Mouse (Mus musculus) thymus, adult 2 months (tissue): ENCODE measurements around the gene Cmah. TPM values are rescaled to one million over a fixed set of nuclear protein-coding genes. Genes with fewer than 3 reads are reported as not detected.
A peak's percentile ranks its signal among the peaks of the same experiment; 100 is the strongest.

Experiments
- DNase-seq: peaks from one replicate; pipeline ENCODE4 v3.0.0; 2021
- H3K27ac ChIP-seq: fragments of 200-500 bp; 2 replicates; pipeline ENCODE4 v1.5.1; 2012; ENCODE audit warnings: low read length, control low read depth; ENCODE audit not compliant: control insufficient read depth, insufficient read depth
- H3K27me3 ChIP-seq: fragments of 200-500 bp; 2 replicates; pipeline ENCODE4 v1.6.1; 2012; ENCODE audit warnings: mild to moderate bottlenecking, low read length, moderate library complexity, mixed read lengths; ENCODE audit not compliant: control insufficient read depth, insufficient read depth
- H3K36me3 ChIP-seq: fragments of 200-500 bp; 2 replicates; pipeline ENCODE4 v1.6.1; 2012; ENCODE audit warnings: mild to moderate bottlenecking, low read length, moderate library complexity; ENCODE audit not compliant: control insufficient read depth, insufficient read depth
- H3K4me1 ChIP-seq: fragments of 200-500 bp; replicated peaks from 2 replicates; pipeline ENCODE4 v1.6.1; 2012; ENCODE audit warnings: low read length; ENCODE audit not compliant: control insufficient read depth, insufficient read depth
- H3K4me3 ChIP-seq: fragments of 200-500 bp; 2 replicates; pipeline ENCODE4 v1.5.1; 2012; ENCODE audit warnings: mild to moderate bottlenecking, low read length, control low read depth, moderate library complexity; ENCODE audit not compliant: control insufficient read depth, insufficient read depth
- CTCF ChIP-seq: fragments of 200-500 bp; IDR thresholded peaks from 2 replicates; pipeline ENCODE4 v1.5.1; 2012; ENCODE audit warnings: mild to moderate bottlenecking, control low read depth, low read length, moderate library complexity, borderline replicate concordance; ENCODE audit not compliant: control insufficient read depth, poor library complexity, insufficient read depth; ENCODE audit errors: extremely low read depth
- POLR2A ChIP-seq: fragments of 200-500 bp; IDR thresholded peaks from 2 replicates; pipeline ENCODE4 v1.6.1; 2012; ENCODE audit warnings: mild to moderate bottlenecking, low read length, control low read depth, moderate library complexity; ENCODE audit not compliant: control insufficient read depth, poor library complexity, insufficient read depth; ENCODE audit errors: extremely low read depth
- WGBS: fragments of 180-500 bp; shearing (Covaris S2); methylation state at CpG from one replicate; pipeline ENCODE4 v1.1.7; 2018; 5-methylcytosine and 5-hydroxymethylcytosine counted together
- polyA plus RNA-seq: library from polyadenylated mRNA; depleted of rRNA; stranded (reverse); fragments of >200 nt; gene quantifications from 2 replicates; pipeline ENCODE4 v1.2.3, GENCODE M21; 2012

Gene Cmah
- polyA plus RNA-seq, 1 experiment: 14.7 TPM

DNA sequence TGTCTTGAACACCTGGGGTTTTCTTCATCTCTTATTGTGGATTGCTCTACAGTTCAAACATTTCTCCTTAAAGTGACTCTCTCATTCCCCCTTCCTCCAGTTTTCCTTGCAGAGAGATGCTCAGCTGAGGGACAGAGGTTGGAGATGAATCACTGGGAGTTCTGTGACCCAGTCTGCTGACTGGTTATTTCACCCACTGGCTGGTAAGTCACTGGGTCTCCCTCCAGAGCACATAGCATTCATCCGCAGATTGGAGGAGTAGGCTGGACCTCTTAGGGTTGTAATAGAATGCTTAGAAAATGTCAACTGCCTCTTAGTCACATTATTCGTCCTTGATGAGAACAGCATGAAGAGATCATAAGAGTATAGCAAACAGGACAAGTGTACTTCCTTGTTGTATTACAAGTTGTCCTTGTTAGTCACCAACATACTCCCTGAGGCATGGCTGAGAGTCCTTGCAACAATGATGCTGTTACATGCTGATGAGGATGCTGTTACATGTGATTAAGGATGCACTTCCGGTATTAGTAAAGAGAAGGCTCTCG, 161.4 kb downstream of the Cmah start:
- H3K27ac ChIP-seq: no peak overlapping the region
- no peaks in the 10 kb centered on the region for H3K36me3 ChIP-seq
- H3K4me3 ChIP-seq: no peak overlapping the region
- no peaks in the 10 kb centered on the region for H3K27me3 ChIP-seq
- DNase-seq: no peak
- no peak for TF ChIP-seq POLR2A
- TF ChIP-seq CTCF: no peak
- 99% methylated on average over 4 of the region's 4 CpGs for WGBS
- H3K4me1 ChIP-seq: no peaks in the 10 kb centered on the region; the same call in 1 of the 2 replicates

DNA sequence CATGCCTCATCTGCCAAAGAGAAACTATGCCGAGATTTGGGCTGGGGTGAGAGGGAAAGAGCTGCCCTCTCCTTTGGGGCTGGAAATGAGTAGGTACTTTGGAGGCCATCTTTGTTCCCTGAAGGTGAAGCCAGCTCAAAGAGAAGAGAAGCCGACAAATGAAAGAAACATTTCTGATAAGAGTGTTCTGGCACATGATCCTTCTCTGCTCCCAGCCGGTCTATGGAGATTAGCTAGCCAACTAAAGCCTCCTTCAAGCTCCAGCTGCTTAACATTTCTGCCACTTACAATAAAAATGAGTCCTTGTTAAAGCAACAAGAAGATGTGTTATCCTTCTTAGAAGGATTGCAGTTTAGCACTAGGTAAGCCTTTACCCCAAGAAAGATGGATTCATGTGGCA, 162.3 kb downstream of the Cmah start:
- Histone ChIP-seq H3K27me3 (no peaks in the 10 kb centered on the region), H3K27ac (no peak overlapping the region), H3K36me3 (no peaks in the 10 kb centered on the region), H3K4me1 (no peaks in the 10 kb centered on the region; the same call in 1 of the 2 replicates), H3K4me3 (no peak overlapping the region)
- DNase-seq: no peak
- TF ChIP-seq POLR2A (no peak), CTCF (no peak)
- WGBS: 96% methylated on average over 3 of the region's 3 CpGs

DNA sequence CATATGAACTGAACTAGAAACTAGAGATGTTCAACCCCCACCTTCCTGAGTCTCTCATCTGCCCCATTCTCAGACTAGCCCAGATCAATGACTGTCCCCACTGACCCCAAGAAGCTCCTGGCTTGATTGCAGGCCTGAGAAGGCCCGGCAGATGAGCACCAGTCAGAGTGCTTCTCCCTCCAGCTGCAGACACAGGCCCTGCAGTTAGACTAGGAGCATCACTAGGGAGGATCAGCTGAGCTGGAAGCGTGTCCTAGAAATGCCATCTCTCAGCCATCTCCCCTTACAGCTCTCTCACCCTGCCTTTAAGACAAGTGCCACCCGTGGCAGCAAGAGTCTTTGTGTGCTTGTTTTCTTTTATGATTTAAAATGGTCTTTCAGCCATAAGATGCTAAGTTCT, 162.8 kb downstream of the Cmah start:
- 94% methylated on average over 3 of the region's 3 CpGs for WGBS
- DNase-seq: no peak
- H3K36me3 ChIP-seq: no peaks in the 10 kb centered on the region
- H3K4me3 ChIP-seq: no peak overlapping the region
- no peak for TF ChIP-seq CTCF
- no peak for TF ChIP-seq POLR2A
- no peaks in the 10 kb centered on the region; the same call in 1 of the 2 replicates for H3K4me1 ChIP-seq
- H3K27ac ChIP-seq: no peak overlapping the region
- no peaks in the 10 kb centered on the region for H3K27me3 ChIP-seq

DNA sequence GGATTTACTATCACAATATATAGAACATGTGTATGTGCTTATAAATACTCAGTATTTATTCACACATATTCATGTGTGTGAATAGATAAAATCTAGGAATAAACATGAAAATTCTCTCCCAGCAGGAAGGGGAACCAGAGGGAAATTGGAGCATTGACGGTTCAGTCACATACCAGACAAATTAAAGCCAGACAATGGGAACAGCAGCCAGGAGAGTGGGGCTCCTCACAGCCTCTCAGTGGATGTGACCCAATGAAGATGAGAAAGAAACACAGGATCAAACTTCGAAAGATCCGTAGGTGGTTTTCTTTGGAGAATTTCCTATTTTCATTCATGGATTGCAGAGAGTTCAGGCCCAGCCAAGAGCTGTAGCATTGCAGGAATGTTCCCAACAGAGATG, 163.9 kb downstream of the Cmah start:
- WGBS: 95% methylated on average over 3 of the region's 3 CpGs
- H3K4me1 ChIP-seq: no peaks in the 10 kb centered on the region; the same call in 1 of the 2 replicates
- no peak for TF ChIP-seq CTCF
- TF ChIP-seq POLR2A: no peak

DNA sequence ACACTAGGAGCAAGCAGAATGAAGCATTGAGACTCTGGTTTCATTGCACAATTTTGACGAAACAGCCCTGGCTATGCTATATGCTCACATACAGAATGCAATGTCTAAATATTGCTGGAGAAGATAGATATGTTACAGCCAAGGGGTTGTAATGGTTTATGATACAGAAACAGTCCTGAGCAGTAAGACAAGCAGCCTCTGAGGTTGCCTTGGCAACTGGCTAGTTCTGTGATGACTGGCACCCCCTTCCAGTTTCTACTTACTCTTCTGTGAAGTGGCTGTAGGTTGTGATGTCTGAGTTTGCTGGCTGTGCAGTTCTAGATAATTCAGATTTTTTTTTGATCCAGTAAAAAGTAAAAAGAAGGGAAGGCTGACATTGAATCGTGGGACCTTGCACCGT, 166.6 kb downstream of the Cmah start:
- Histone ChIP-seq H3K4me3 (no peak overlapping the region), H3K4me1 (peaks cover 4% of the 10 kb centered on the region; the same call in 1 of the 2 replicates), H3K36me3 (no peaks in the 10 kb centered on the region), H3K27me3 (no peaks in the 10 kb centered on the region), H3K27ac (no peak overlapping the region)
- DNase-seq: no peak
- WGBS: 95% methylated on average over 3 of the region's 3 CpGs
- no peak for TF ChIP-seq CTCF
- no peak for TF ChIP-seq POLR2A

More for the DNA sequence above, 163.9 kb downstream of the Cmah start:
- H3K27me3 ChIP-seq: no peaks in the 10 kb centered on the region
- H3K4me3 ChIP-seq: no peak overlapping the region
- H3K27ac ChIP-seq: no peak overlapping the region
- no peak for DNase-seq
- H3K36me3 ChIP-seq: no peaks in the 10 kb centered on the region

DNA sequence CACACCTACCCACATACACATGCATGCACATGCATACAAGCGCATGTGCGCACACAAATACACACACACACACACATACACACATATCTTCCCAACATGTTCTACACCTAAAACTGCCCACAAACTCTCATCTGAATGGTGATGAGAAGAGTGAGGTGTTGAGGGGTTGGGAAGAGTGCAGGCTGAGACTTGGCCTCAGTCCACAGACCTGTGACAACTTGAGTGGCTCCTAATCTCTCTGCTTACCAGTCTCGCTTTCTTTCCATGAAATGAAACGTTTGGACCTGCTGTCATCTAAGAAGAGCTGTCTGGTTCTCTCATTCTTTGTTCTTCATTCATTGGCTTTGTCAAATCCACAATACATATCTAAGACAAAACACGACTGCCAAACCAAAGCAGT, 169.1 kb downstream of the Cmah start:
- Histone ChIP-seq H3K36me3 (no peaks in the 10 kb centered on the region), H3K27ac (no peak overlapping the region), H3K4me1 (peaks cover 11% of the 10 kb centered on the region), H3K27me3 (no peaks in the 10 kb centered on the region), H3K4me3 (no peak overlapping the region)
- no peak for DNase-seq
- TF ChIP-seq CTCF: no peak
- no peak for TF ChIP-seq POLR2A
- 92% methylated on average over 5 of the region's 5 CpGs for WGBS

DNA sequence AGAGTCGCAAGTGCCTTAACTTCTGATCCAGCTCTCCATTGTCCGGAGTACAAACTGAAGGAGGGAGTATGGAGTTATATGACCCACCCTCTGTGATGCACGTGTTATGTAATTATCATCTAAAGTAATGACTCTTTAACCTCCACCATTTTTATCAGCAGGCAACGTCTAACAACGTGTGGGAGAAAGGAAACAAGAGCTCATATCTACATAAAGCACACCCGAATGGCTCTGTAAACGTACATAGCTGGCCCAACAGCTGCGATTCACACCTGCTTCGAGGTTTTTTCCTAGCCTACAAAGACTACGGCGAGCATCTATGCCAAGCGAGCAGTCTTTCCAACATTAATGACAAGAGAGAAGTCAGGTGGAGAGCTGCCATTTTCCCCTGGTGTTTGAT, 169.8 kb downstream of the Cmah start:
- H3K27me3 ChIP-seq: no peaks in the 10 kb centered on the region
- TF ChIP-seq CTCF (no peak), POLR2A (no peak)
- H3K4me3 ChIP-seq: no peak overlapping the region
- H3K27ac ChIP-seq: no peak overlapping the region
- WGBS: 27% methylated on average over 12 of the region's 12 CpGs
- H3K36me3 ChIP-seq: no peaks in the 10 kb centered on the region
- H3K4me1 ChIP-seq: peaks cover 15% of the 10 kb centered on the region
- DNase-seq: peak; percentile 24
